Mouse (Mus musculus): Measurements from ENCODE around the gene Msi1.

DNA sequence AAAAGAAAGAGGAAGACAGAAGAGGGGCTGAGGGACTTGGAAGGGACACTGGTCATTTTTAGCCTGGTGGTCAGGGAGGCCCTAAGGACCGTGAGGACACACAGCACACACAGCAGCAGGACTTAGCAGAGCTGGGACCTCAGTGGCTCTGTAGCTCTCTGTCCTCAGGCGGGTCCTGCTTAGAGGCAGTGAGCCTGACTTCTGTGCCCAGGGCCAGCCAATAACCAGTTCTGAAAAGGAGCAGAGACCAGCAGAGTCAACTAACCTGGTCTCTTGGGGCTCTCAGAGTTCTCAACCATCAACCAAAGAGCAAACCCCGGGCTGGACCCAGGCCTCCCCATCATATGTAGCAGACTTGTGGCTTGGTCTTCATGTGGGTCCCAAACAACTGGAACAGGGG, 19.8 kb downstream of the Msi1 start:
- TF ChIP-seq GATA1 (IDR thresholded peaks at IDR 0.05; ENCODE audit: low read length) (no peak), TAL1 (IDR thresholded peaks at IDR 0.05; ENCODE audit: low read length) (no peak)
